Mouse (Mus musculus): ENCODE measurements around the gene Asb17. TPM values are rescaled to one million over a fixed set of nuclear protein-coding genes. Genes with fewer than 3 reads are reported as not detected.

Asb17 gene
- not detected for polyA plus RNA-seq (2014; fragmentation: Illumina TruSeq; extraction: RNeasy Lipid Tissue Mini Kit (QIAGEN cat#74804); ENCODE audit: low read depth, low replicate concordance)

GRCm38 (mm10) chr3:153844030-153844429 is at the start of gene Asb17:
Asb17 (plus strand) TSS chr3:153844209.

Other genes starting within 250 kb of the Asb17 start
- gene St6galnac3, start 119.0 kb upstream of the Asb17 start, polyA plus RNA-seq (2014; fragmentation: Illumina TruSeq; extraction: RNeasy Lipid Tissue Mini Kit (QIAGEN cat#74804); ENCODE audit: low read depth, low replicate concordance): 4.5 TPM
- not detected for gene Msh4, start 61.9 kb downstream of the Asb17 start, polyA plus RNA-seq (2014; fragmentation: Illumina TruSeq; extraction: RNeasy Lipid Tissue Mini Kit (QIAGEN cat#74804); ENCODE audit: low read depth, low replicate concordance)
- gene Rabggtb, start 68.8 kb downstream of the Asb17 start, polyA plus RNA-seq (2014; fragmentation: Illumina TruSeq; extraction: RNeasy Lipid Tissue Mini Kit (QIAGEN cat#74804); ENCODE audit: low read depth, low replicate concordance): 123 TPM
- 1,360 TPM for gene Acadm, start 100.4 kb downstream of the Asb17 start, polyA plus RNA-seq (2014; fragmentation: Illumina TruSeq; extraction: RNeasy Lipid Tissue Mini Kit (QIAGEN cat#74804); ENCODE audit: low read depth, low replicate concordance)
- 0.16 TPM for gene Slc44a5, start 129.2 kb downstream of the Asb17 start, polyA plus RNA-seq (2014; fragmentation: Illumina TruSeq; extraction: RNeasy Lipid Tissue Mini Kit (QIAGEN cat#74804); ENCODE audit: low read depth, low replicate concordance)

Measured in heart, adult 10 weeks (tissue).